Mouse (Mus musculus): ENCODE results near the gene Iqschfp.

Gene Iqschfp

GRCm38 (mm10) chr3:67892026-67892705 is at the start of gene Iqschfp, which contains the start of gene Iqcj:
TSS of gene Iqschfp (plus strand) at chr3:67892232.
TSS of gene Iqcj (plus strand) at chr3:67892220.
- DNase-seq (ENCODE audit: inconsistent age in 2 of 2, low spot score in 1 of 2) = no peak

GRCm38 (mm10) chr3:67852397-67852796 is 39.6 kb upstream of the Iqschfp start:
- no peak for DNase-seq (ENCODE audit: inconsistent age in 2 of 2, low spot score in 1 of 2)

GRCm38 (mm10) chr3:67861524-67861923 is 30.5 kb upstream of the Iqschfp start:
- DNase-seq (ENCODE audit: inconsistent age in 2 of 2, low spot score in 1 of 2) = no peak

- no peak for DNase-seq (ENCODE audit: inconsistent age in 2 of 2, low spot score in 1 of 2)
Observed at GRCm38 (mm10) chr3:67867420-67868065, 24.5 kb upstream of the Iqschfp start.

- DNase-seq (ENCODE audit: inconsistent age in 2 of 2, low spot score in 1 of 2) = no peak
Observed at GRCm38 (mm10) chr3:67869424-67869823, 22.6 kb upstream of the Iqschfp start.

- no peak for DNase-seq (ENCODE audit: inconsistent age in 2 of 2, low spot score in 1 of 2)
Observed at GRCm38 (mm10) chr3:67877253-67877652, 14.8 kb upstream of the Iqschfp start.

- no peak for DNase-seq (ENCODE audit: inconsistent age in 2 of 2, low spot score in 1 of 2)
Observed at GRCm38 (mm10) chr3:67884335-67884734, 7.7 kb upstream of the Iqschfp start.

- no peak for DNase-seq (ENCODE audit: inconsistent age in 2 of 2, low spot score in 1 of 2)
Observed at GRCm38 (mm10) chr3:67886176-67886575, 5.9 kb upstream of the Iqschfp start.

- no peak for DNase-seq (ENCODE audit: inconsistent age in 2 of 2, low spot score in 1 of 2)
Observed at GRCm38 (mm10) chr3:67887251-67887650, 4.8 kb upstream of the Iqschfp start.

GRCm38 (mm10) chr3:67892768-67893167 is 736 bp downstream of the Iqschfp start:
- DNase-seq (ENCODE audit: inconsistent age in 2 of 2, low spot score in 1 of 2) = no peak

- no peak for DNase-seq (ENCODE audit: inconsistent age in 2 of 2, low spot score in 1 of 2)
Observed at GRCm38 (mm10) chr3:67902517-67902916, 10.5 kb downstream of the Iqschfp start.

GRCm38 (mm10) chr3:67908586-67908985 is 16.6 kb downstream of the Iqschfp start:
- no peak for DNase-seq (ENCODE audit: inconsistent age in 2 of 2, low spot score in 1 of 2)

GRCm38 (mm10) chr3:67918098-67918497 is 26.1 kb downstream of the Iqschfp start:
- no peak for DNase-seq (ENCODE audit: inconsistent age in 2 of 2, low spot score in 1 of 2)

GRCm38 (mm10) chr3:67918634-67919259 is 26.7 kb downstream of the Iqschfp start:
- DNase-seq (ENCODE audit: inconsistent age in 2 of 2, low spot score in 1 of 2) = no peak

GRCm38 (mm10) chr3:67923095-67923494 is 31.1 kb downstream of the Iqschfp start:
- no peak for DNase-seq (ENCODE audit: inconsistent age in 2 of 2, low spot score in 1 of 2)

GRCm38 (mm10) chr3:67925453-67925852 is 33.4 kb downstream of the Iqschfp start:
- DNase-seq (ENCODE audit: inconsistent age in 2 of 2, low spot score in 1 of 2) = no peak

GRCm38 (mm10) chr3:67930424-67931133 is 38.5 kb downstream of the Iqschfp start:
- DNase-seq (ENCODE audit: inconsistent age in 2 of 2, low spot score in 1 of 2) = no peak

GRCm38 (mm10) chr3:67931181-67931580 is 39.1 kb downstream of the Iqschfp start:
- no peak for DNase-seq (ENCODE audit: inconsistent age in 2 of 2, low spot score in 1 of 2)

- DNase-seq (ENCODE audit: inconsistent age in 2 of 2, low spot score in 1 of 2) = no peak
Observed at GRCm38 (mm10) chr3:67931914-67932313, 39.9 kb downstream of the Iqschfp start.

- no peak for DNase-seq (ENCODE audit: inconsistent age in 2 of 2, low spot score in 1 of 2)
Observed at GRCm38 (mm10) chr3:67935829-67936228, 43.8 kb downstream of the Iqschfp start.

GRCm38 (mm10) chr3:67947000-67947399 is 55.0 kb downstream of the Iqschfp start:
- no peak for DNase-seq (ENCODE audit: inconsistent age in 2 of 2, low spot score in 1 of 2)
